Mouse (Mus musculus) myocyte (in vitro differentiated cells): ENCODE data around the gene Tbcel.

ENCODE experiments used
- CEBPB ChIP-seq: IDR thresholded peaks from 2 replicates; pipeline ENCODE4 v1.6.1; 2011; ENCODE audit warnings: mild to moderate bottlenecking, moderate library complexity; ENCODE audit not compliant: poor library complexity, insufficient read depth, severe bottlenecking
- E2F4 ChIP-seq: IDR thresholded peaks from one replicate; pipeline ENCODE4 v1.6.1; 2011; ENCODE audit warnings: mild to moderate bottlenecking, control low read depth, moderate library complexity; ENCODE audit not compliant: insufficient read depth
- MYOG ChIP-seq, 3 experiments: IDR thresholded peaks; one replicate each; pipeline ENCODE4 v1.6.1; 2011; ENCODE audit warnings: control low read depth in 2 of 3, low read depth in 2 of 3, mild to moderate bottlenecking in 2 of 3; ENCODE audit not compliant: insufficient read length in 2 of 3, control insufficient read depth in 1 of 3, insufficient read depth in 1 of 3
- POLR2A ChIP-seq: IDR thresholded peaks from one replicate; pipeline ENCODE4 v1.6.1; 2011; ENCODE audit warnings: low read depth, mild to moderate bottlenecking, control low read depth, moderate library complexity; ENCODE audit not compliant: insufficient read length
- TCF12 ChIP-seq: IDR thresholded peaks from one replicate; pipeline ENCODE4 v1.6.1; 2011; ENCODE audit warnings: mild to moderate bottlenecking, control low read depth; ENCODE audit not compliant: poor library complexity, insufficient read depth, severe bottlenecking
- USF1 ChIP-seq: IDR thresholded peaks from one replicate; pipeline ENCODE4 v1.6.1; 2011; ENCODE audit warnings: low read depth, mild to moderate bottlenecking, control low read depth, moderate library complexity

GRCm38 (mm10) chr9:42462585-42463219, 44.9 kb downstream of the Tbcel start:
- TF ChIP-seq E2F4 (no peak), POLR2A (no peak), USF1 (no peak), MYOG (IDR thresholded peaks at IDR 0.05; ENCODE audit: control insufficient read depth in 1 of 3, insufficient read depth in 1 of 3, insufficient read length in 2 of 3, low read depth in 2 of 3) (no peak), TCF12 (no peak), CEBPB (no peak)
